Mouse (Mus musculus) inflammation-experienced regulatory T-cells, adult 6 months (primary cell): ENCODE results near the gene Tmem80. TPM values are rescaled to one million over a fixed set of nuclear protein-coding genes. Genes with fewer than 3 reads are reported as not detected.
A peak's percentile ranks its signal among the peaks of the same experiment; 100 is the strongest.

Source experiments
- ATAC-seq: one replicate; pipeline ENCODE4 v1.8.0; 2017
- polyA plus RNA-seq, 3 experiments: library from polyadenylated mRNA; unstranded; fragments of 100-300 nt; shearing (Covaris generic); gene quantifications; one replicate each; pipeline ENCODE4 v1.2.1; 2017

The Tmem80 gene
- polyA plus RNA-seq, 3 experiments from 2014 or later: 27.1 to 41.1 (median 39.1) TPM

- peak; percentile 64 for ATAC-seq
These were observed 35.7 kb downstream of the Tmem80 start for GRCm38 (mm10) chr7:141363106-141363751.

DNA sequence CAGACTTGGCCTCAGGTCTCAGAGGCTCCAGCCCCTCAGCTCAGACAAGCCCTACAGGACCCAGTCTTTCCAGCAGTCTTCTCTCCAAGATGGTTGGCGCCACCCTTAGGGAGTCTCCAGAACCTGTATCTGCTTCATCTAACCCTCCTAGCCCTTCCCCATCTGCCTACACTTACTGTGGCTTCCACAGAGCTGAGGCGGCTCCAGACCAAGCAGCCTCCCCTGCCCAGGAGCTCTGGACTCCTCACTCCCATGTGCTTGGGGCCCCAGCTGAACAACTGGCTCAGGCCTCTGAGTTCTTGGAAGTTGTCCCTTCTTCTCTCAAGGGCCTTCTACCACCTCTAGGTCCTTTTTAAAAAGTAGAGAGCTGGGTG lies 36.2 kb downstream of the Tmem80 start:
- no peak for ATAC-seq

DNA sequence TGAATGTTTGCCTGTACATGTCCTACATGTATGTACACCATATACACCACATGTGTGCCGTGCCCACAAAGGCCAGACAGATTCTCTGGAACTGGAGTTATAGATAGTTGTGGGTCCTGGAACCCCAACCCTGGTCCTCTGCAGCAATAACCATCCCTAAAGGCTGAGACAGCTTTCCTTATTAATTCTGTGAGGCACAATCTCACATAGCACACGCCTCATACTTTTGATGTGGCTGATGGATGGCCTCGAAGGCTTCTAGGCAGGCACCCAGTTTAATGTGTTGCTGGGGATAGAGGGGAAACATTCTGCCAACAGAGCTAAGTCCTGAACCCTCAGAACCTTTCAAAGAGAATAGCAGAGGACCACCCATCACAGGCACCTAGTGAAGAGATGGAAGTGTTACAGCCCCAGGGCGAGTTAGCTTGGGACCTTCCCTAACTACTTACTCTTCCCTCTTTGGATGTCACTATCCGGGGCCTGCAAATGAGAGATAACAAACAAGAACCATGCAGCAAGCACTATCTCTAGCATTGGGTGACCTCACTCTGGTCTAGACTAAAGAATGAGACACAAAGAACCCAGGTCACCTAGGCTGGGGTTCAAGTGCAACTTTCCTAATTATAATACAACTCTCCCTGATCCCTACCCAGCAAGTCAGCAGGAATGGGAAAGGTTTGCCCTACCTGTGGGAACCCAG lies 37.0 kb downstream of the Tmem80 start:
- no peak for ATAC-seq

GRCm38 (mm10) chr7:141365049-141365445 lies 37.5 kb downstream of the Tmem80 start:
- ATAC-seq: no peak

GRCm38 (mm10) chr7:141367358-141367757 lies 39.8 kb downstream of the Tmem80 start:
- ATAC-seq: no peak

DNA sequence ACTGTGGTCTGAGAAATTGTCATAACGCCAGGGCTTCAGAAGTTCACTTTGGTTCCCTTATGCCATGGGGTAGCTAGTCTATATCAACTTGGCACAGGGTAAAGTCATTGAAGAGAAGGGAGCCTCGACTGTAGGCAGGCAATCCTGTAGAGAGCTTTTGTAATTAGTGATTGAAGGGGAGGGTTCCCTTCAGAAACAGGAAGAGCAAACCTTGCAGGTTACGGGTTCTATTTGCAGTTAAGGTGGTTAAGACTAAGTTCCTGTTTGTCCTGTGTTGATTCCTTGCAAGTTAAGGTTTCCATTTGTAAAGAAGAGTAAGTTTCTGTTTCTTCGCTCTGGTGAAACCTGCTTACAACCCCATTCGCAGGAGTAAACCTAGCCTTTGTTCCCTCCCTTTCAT lies 42.4 kb downstream of the Tmem80 start:
- no peak for ATAC-seq

- no peak for ATAC-seq
These were observed 44.5 kb downstream of the Tmem80 start for GRCm38 (mm10) chr7:141371942-141372595.

DNA sequence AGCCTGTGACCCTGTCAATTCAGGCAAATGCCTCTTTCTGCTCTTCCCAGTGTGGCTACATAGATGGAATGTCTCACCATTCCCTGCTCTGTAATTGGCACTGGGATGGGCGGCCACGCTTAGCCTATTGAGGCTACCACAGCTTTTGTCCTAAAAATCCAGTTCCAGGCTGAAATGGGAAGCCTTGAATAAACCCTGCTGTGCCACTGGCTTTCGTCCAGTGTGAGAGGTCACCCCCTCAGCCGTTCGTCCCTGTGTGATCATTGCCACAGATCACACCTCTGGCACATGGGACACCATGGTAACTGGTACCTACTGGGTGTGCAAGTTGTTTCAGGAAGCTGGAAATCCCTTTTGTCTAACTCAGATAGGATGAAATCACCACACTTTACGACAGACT lies 46.1 kb downstream of the Tmem80 start:
- ATAC-seq: no peak

- ATAC-seq: no peak
These were observed 46.9 kb downstream of the Tmem80 start for GRCm38 (mm10) chr7:141374399-141374798.

DNA sequence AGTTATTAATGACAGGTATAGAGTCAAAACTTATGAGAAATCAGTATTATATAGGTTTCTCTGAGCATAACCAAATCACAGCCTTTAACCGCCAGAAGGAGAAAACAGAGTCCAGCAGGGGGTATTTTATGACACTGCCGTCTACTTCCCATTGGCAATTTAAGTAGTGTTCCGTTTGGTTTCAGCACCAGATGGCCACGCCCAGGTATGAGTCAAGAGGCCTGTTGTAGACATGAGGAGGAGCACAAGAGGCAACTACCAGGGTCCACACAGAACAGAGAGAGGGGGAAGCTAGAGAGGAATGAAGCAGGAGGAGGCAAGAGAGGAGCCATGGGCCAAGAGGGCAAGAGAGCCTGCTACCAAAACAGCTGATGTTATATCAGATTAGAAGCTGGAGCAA lies 52.0 kb downstream of the Tmem80 start:
- no peak for ATAC-seq

GRCm38 (mm10) chr7:141381068-141381835 lies 53.7 kb downstream of the Tmem80 start:
- ATAC-seq: no peak

Other genes with a start within 250 kb of the Tmem80 start
- 100 to 1,000 TPM; 413 to 487 (median 426) TPM for gene Pkp3, start 249.5 kb upstream of the Tmem80 start, polyA plus RNA-seq
- gene Sigirr, start 227.2 kb upstream of the Tmem80 start, polyA plus RNA-seq: 100 to 1,000 TPM; 149 to 208 (median 206) TPM
- gene Ano9, start 209.9 kb upstream of the Tmem80 start, polyA plus RNA-seq: not detected
- gene Ptdss2, start 205.4 kb upstream of the Tmem80 start, polyA plus RNA-seq: 1 to 10 TPM; 6.2 to 9.3 (median 7.0) TPM
- gene Rnh1, start 154.9 kb upstream of the Tmem80 start, polyA plus RNA-seq: 100 to 1,000 TPM; 135 to 147 (median 143) TPM
- gene Hras, start 133.7 kb upstream of the Tmem80 start, polyA plus RNA-seq: 1 to 10 TPM; 1.5 to 6.2 (median 4.6) TPM
- gene Lrrc56, start 133.6 kb upstream of the Tmem80 start, polyA plus RNA-seq: 1 to 10 TPM; 1.3 to 2.2 (median 1.7) TPM
- gene Lmntd2, start 113.7 kb upstream of the Tmem80 start, polyA plus RNA-seq: 10 to 100 TPM in 1 of 3 experiments, 1 to 10 TPM in 2; 4.6 to 11.3 (median 8.5) TPM
- 10 to 100 TPM in 2 of 3 experiments, 1 to 10 TPM in 1; 9.2 to 15.0 (median 13.7) TPM for gene Rassf7, start 111.9 kb upstream of the Tmem80 start, polyA plus RNA-seq
- gene Phrf1, start 99.0 kb upstream of the Tmem80 start, polyA plus RNA-seq: 10 to 100 TPM; 40.5 to 51.6 (median 46.7) TPM
- 100 to 1,000 TPM in 2 of 3 experiments, 10 to 100 TPM in 1; 95.5 to 112 (median 100) TPM for gene Irf7, start 61.3 kb upstream of the Tmem80 start, polyA plus RNA-seq
- gene Cdhr5, start 51.0 kb upstream of the Tmem80 start, polyA plus RNA-seq: not detected
- gene Sct, start 48.6 kb upstream of the Tmem80 start, polyA plus RNA-seq: not detected
- gene Drd4, start 35.7 kb upstream of the Tmem80 start, polyA plus RNA-seq: not detected
- 10 to 100 TPM; 17.6 to 37.9 (median 34.6) TPM for gene Deaf1, start within 50 bp of the Tmem80 start, polyA plus RNA-seq
- gene Eps8l2, start 11.1 kb downstream of the Tmem80 start, polyA plus RNA-seq: not detected
- 100 to 1,000 TPM; 271 to 329 (median 303) TPM for gene Taldo1, start 64.5 kb downstream of the Tmem80 start, polyA plus RNA-seq
- 100 to 1,000 TPM in 1 of 3 experiments, 10 to 100 TPM in 2; 70.1 to 108 (median 91.4) TPM for gene Gatd1, start 86.4 kb downstream of the Tmem80 start, polyA plus RNA-seq
- 1 to 10 TPM in 1 of 3 experiments, not detected in 2; 1.7 TPM for gene Cend1, start 101.8 kb downstream of the Tmem80 start, polyA plus RNA-seq
- 10 to 100 TPM; 31.4 to 50.6 (median 32.0) TPM for gene Slc25a22, start 110.2 kb downstream of the Tmem80 start, polyA plus RNA-seq
- gene Pidd1, start 116.3 kb downstream of the Tmem80 start, polyA plus RNA-seq: 10 to 100 TPM in 2 of 3 experiments, 1 to 10 TPM in 1; 5.8 to 11.5 (median 10.3) TPM
- 1,000 to 10,000 TPM; 2,239 to 3,896 (median 3,389) TPM for gene Rplp2, start 119.6 kb downstream of the Tmem80 start, polyA plus RNA-seq
- 10 to 100 TPM; 49.4 to 68.0 (median 63.9) TPM for gene Pnpla2, start 127.5 kb downstream of the Tmem80 start, polyA plus RNA-seq
- gene Cracr2b, start 133.4 kb downstream of the Tmem80 start, polyA plus RNA-seq: not detected
- gene Cd151, start 139.7 kb downstream of the Tmem80 start, polyA plus RNA-seq: 1 to 10 TPM; 6.0 to 8.7 (median 8.5) TPM
- gene Polr2l, start 147.4 kb downstream of the Tmem80 start, polyA plus RNA-seq: 10 to 100 TPM; 15.7 to 24.9 (median 19.9) TPM
- gene Tspan4, start 147.5 kb downstream of the Tmem80 start, polyA plus RNA-seq: 1 to 10 TPM; 1.8 to 3.0 (median 2.4) TPM
- 10 to 100 TPM; 13.2 to 23.6 (median 14.6) TPM for gene Chid1, start 212.1 kb downstream of the Tmem80 start, polyA plus RNA-seq
- gene Ap2a2, start 234.4 kb downstream of the Tmem80 start, polyA plus RNA-seq: 10 to 100 TPM; 12.5 to 16.5 (median 13.6) TPM